Mouse (Mus musculus) MEL (cell line): Measurements from ENCODE around the gene Trio. TPM values are rescaled to one million over a fixed set of nuclear protein-coding genes. Genes with fewer than 3 reads are reported as not detected.

Experiments used
- DNase-seq: peaks from one replicate; pipeline ENCODE4 v3.0.0; 2011; ENCODE audit warnings: low read depth, low spot score
- H3K27ac ChIP-seq: 2 replicates; pipeline ENCODE4 v1.5.1; 2012; ENCODE audit warnings: low read depth, mild to moderate bottlenecking, control low read depth, low read length, moderate library complexity; ENCODE audit not compliant: control insufficient read depth
- H3K27me3 ChIP-seq, 2 experiments: fragments of 150-350 bp in 1 of 2; sonication (generic) in 1 of 2; 2 replicates each; pipeline ENCODE4 v1.6.1; 2012; ENCODE audit warnings: low read length in 2 of 2, mild to moderate bottlenecking in 2 of 2, improper control_type of control experiment in 1 of 2, moderate library complexity in 1 of 2; ENCODE audit not compliant: insufficient read depth in 2 of 2, control insufficient read depth in 1 of 2
- H3K36me3 ChIP-seq, 2 experiments: 2 replicates each; pipeline ENCODE4 v1.6.1; 2012 to 2014; ENCODE audit warnings: low read length in 2 of 2, improper control_type of control experiment in 1 of 2, inconsistent platforms in 1 of 2, mild to moderate bottlenecking in 1 of 2; ENCODE audit not compliant: insufficient read depth in 2 of 2, control insufficient read depth in 1 of 2
- H3K4me1 ChIP-seq, 2 experiments: fragments of 150-350 bp in 1 of 2; sonication (generic) in 1 of 2; 2 replicates each; pipeline ENCODE4 v1.6.1; 2012; ENCODE audit warnings: low read length in 2 of 2, improper control_type of control experiment in 1 of 2, mild to moderate bottlenecking in 1 of 2; ENCODE audit not compliant: insufficient read depth in 2 of 2, control insufficient read depth in 1 of 2
- H3K4me3 ChIP-seq, 2 experiments: fragments of 150-350 bp in 1 of 2; sonication (generic) in 1 of 2; 2 replicates each; pipeline ENCODE4 v1.5.1; 2012; ENCODE audit warnings: low read depth in 2 of 2, low read length in 2 of 2, mild to moderate bottlenecking in 2 of 2, moderate library complexity in 2 of 2, control low read depth in 1 of 2, improper control_type of control experiment in 1 of 2; ENCODE audit not compliant: control insufficient read depth in 1 of 2, insufficient read depth in 1 of 2
- H3K79me2 ChIP-seq: 2 replicates; pipeline ENCODE4 v1.6.1; 2012; ENCODE audit warnings: mild to moderate bottlenecking, low read length, moderate library complexity; ENCODE audit not compliant: control insufficient read depth, poor library complexity, insufficient read depth
- H3K9ac ChIP-seq: 2 replicates; pipeline ENCODE4 v1.6.1; 2012; ENCODE audit warnings: low read depth, mild to moderate bottlenecking, control low read depth, low read length, moderate library complexity; ENCODE audit not compliant: control insufficient read depth, poor library complexity, severe bottlenecking
- H3K9me3 ChIP-seq: fragments of 150-350 bp; sonication (generic); replicated peaks from 2 replicates; pipeline ENCODE4 v1.6.1; 2012; ENCODE audit warnings: mild to moderate bottlenecking, low read length, improper control_type of control experiment, moderate library complexity; ENCODE audit not compliant: insufficient read depth
- BHLHE40 ChIP-seq: IDR thresholded peaks from 2 replicates; pipeline ENCODE4 v1.6.1; 2012; ENCODE audit warnings: low read depth, mild to moderate bottlenecking, inconsistent platforms, low read length, improper control_type of control experiment, borderline replicate concordance
- CHD1 ChIP-seq: IDR thresholded peaks from 2 replicates; pipeline ENCODE4 v1.6.1; 2012; ENCODE audit warnings: low read depth, mild to moderate bottlenecking, inconsistent platforms, low read length, improper control_type of control experiment
- CTCF ChIP-seq, 3 experiments: IDR thresholded peaks in 2 of 3; conservative IDR thresholded peaks in 1 of 3; 2 replicates each; pipeline ENCODE4 v1.5.1; 2011 to 2012; ENCODE audit warnings: low read length in 3 of 3, low read depth in 2 of 3, mild to moderate bottlenecking in 2 of 3, improper control_type of control experiment in 1 of 3, inconsistent platforms in 1 of 3, mixed read lengths in 1 of 3, moderate library complexity in 1 of 3; ENCODE audit not compliant: control insufficient read depth in 1 of 3, insufficient read depth in 1 of 3, poor library complexity in 1 of 3, severe bottlenecking in 1 of 3
- EP300 ChIP-seq, 2 experiments: IDR thresholded peaks; 2 replicates each; pipeline ENCODE4 v1.6.1; 2011; ENCODE audit warnings: improper control_type of control experiment in 2 of 2, low read length in 2 of 2, low read depth in 1 of 2, mild to moderate bottlenecking in 1 of 2
- ETS1 ChIP-seq: IDR thresholded peaks from 2 replicates; pipeline ENCODE4 v1.6.1; 2012; ENCODE audit warnings: low read depth, mild to moderate bottlenecking, inconsistent platforms, low read length, improper control_type of control experiment, moderate library complexity
- GABPA ChIP-seq: IDR thresholded peaks from 2 replicates; pipeline ENCODE4 v1.6.1; 2012; ENCODE audit warnings: low read depth, mild to moderate bottlenecking, inconsistent platforms, low read length, improper control_type of control experiment, moderate library complexity
- JUND ChIP-seq: IDR thresholded peaks from 2 replicates; pipeline ENCODE4 v1.6.1; 2011; ENCODE audit warnings: low read depth, mild to moderate bottlenecking, improper control_type of control experiment, low read length
- MAX ChIP-seq: IDR thresholded peaks from 2 replicates; pipeline ENCODE4 v1.6.1; 2011; ENCODE audit warnings: low read length, improper control_type of control experiment
- MEF2A ChIP-seq: IDR thresholded peaks from 2 replicates; pipeline ENCODE4 v1.6.1; 2014; ENCODE audit warnings: low read depth, mild to moderate bottlenecking, inconsistent platforms, low read length, improper control_type of control experiment; ENCODE audit not compliant: poor library complexity, insufficient replicate concordance, severe bottlenecking; ENCODE audit errors: extremely low read depth
- MXI1 ChIP-seq: IDR thresholded peaks from 2 replicates; pipeline ENCODE4 v1.6.1; 2011; ENCODE audit warnings: mild to moderate bottlenecking, low read depth, low read length, improper control_type of control experiment
- NELFE ChIP-seq: IDR thresholded peaks from 2 replicates; pipeline ENCODE4 v1.6.1; 2011; ENCODE audit warnings: low read depth, low read length, improper control_type of control experiment
- NRF1 ChIP-seq: IDR thresholded peaks from 2 replicates; pipeline ENCODE4 v1.6.1; 2014; ENCODE audit warnings: low read depth, mild to moderate bottlenecking, inconsistent platforms, low read length, improper control_type of control experiment, moderate library complexity; ENCODE audit not compliant: poor library complexity, insufficient read depth, severe bottlenecking
- POLR2AphosphoS2 ChIP-seq: IDR thresholded peaks from 2 replicates; pipeline ENCODE4 v1.6.1; 2011; ENCODE audit warnings: low read length, improper control_type of control experiment
- POLR2AphosphoS5 ChIP-seq: IDR thresholded peaks from 2 replicates; pipeline ENCODE4 v1.6.1; 2012; ENCODE audit warnings: low read depth, borderline replicate concordance, mild to moderate bottlenecking, inconsistent platforms, low read length, moderate library complexity, mixed read lengths
- RAD21 ChIP-seq: IDR thresholded peaks from 2 replicates; pipeline ENCODE4 v1.6.1; 2011; ENCODE audit warnings: mild to moderate bottlenecking, low read depth, low read length, improper control_type of control experiment
- RCOR1 ChIP-seq: IDR thresholded peaks from 2 replicates; pipeline ENCODE4 v1.6.1; 2012; ENCODE audit warnings: low read depth, mild to moderate bottlenecking, inconsistent platforms, low read length, improper control_type of control experiment
- SIN3A ChIP-seq: IDR thresholded peaks from 2 replicates; pipeline ENCODE4 v1.6.1; 2012; ENCODE audit warnings: low read length, improper control_type of control experiment, inconsistent platforms
- SMC3 ChIP-seq: IDR thresholded peaks from 2 replicates; pipeline ENCODE4 v1.6.1; 2011; ENCODE audit warnings: low read depth, low read length, improper control_type of control experiment
- TAL1 ChIP-seq: IDR thresholded peaks from 2 replicates; pipeline ENCODE4 v1.6.1; 2012; ENCODE audit warnings: mild to moderate bottlenecking, inconsistent platforms, low read length, moderate library complexity, mixed read lengths
- UBTF ChIP-seq: IDR thresholded peaks from 2 replicates; pipeline ENCODE4 v1.6.1; 2012; ENCODE audit warnings: low read depth, mild to moderate bottlenecking, inconsistent platforms, low read length, improper control_type of control experiment, moderate library complexity, borderline replicate concordance; ENCODE audit not compliant: insufficient read depth
- ZC3H11A ChIP-seq: IDR thresholded peaks from 2 replicates; pipeline ENCODE4 v1.6.1; 2012; ENCODE audit warnings: low read depth, mild to moderate bottlenecking, inconsistent platforms, low read length, improper control_type of control experiment
- ZKSCAN1 ChIP-seq: IDR thresholded peaks from 2 replicates; pipeline ENCODE4 v1.6.1; 2012; ENCODE audit warnings: low read depth, mild to moderate bottlenecking, inconsistent platforms, low read length, improper control_type of control experiment, moderate library complexity
- ZMIZ1 ChIP-seq: IDR thresholded peaks from 2 replicates; pipeline ENCODE4 v1.6.1; 2012; ENCODE audit warnings: low read depth, mild to moderate bottlenecking, inconsistent platforms, low read length, improper control_type of control experiment, moderate library complexity
- polyA plus RNA-seq, 2 experiments: library from polyadenylated mRNA; stranded (reverse) in 1 of 2; unstranded in 1 of 2; fragments of >175 nt in 1 of 2; fragments of >200 nt in 1 of 2; gene quantifications; 2 replicates each; pipeline versions ENCODE4 v1.2.1 to v1.2.4; 2012; ENCODE audit warnings: low replicate concordance in 2 of 2, low read depth in 1 of 2; ENCODE audit not compliant: insufficient read length in 2 of 2, insufficient read depth in 1 of 2, missing spikeins in 1 of 2
- total RNA-seq: library from RNA; depleted of rRNA; stranded (reverse); fragments of 300-350 nt; gene quantifications from 2 replicates; pipeline ENCODE4 v1.2.3, GENCODE M21; 2012

Gene Trio
- total and polyA plus RNA-seq, 3 experiments, result 0.91 to 1.1 TPM; not detected in 1

- Histone ChIP-seq H3K27ac (no peak overlapping the region), H3K36me3 (no peaks in the 10 kb centered on the region), H3K4me1 (no peaks in the 10 kb centered on the region), H3K27me3 (no peaks in the 10 kb centered on the region), H3K9me3 (no peaks in the 10 kb centered on the region), H3K9ac (no peak overlapping the region), H3K4me3 (no peak overlapping the region), H3K79me2 (no peaks in the 10 kb centered on the region)
- no peak for TF ChIP-seq NELFE
- TF ChIP-seq SMC3, result no peak
- no peak for TF ChIP-seq CHD1
- no peak for TF ChIP-seq MEF2A
- no peak for TF ChIP-seq NRF1
- TF ChIP-seq ZC3H11A, result no peak
- no peak for TF ChIP-seq JUND
- TF ChIP-seq TAL1, result no peak
- no peak for TF ChIP-seq GABPA
- TF ChIP-seq CTCF (IDR thresholded peaks at IDR 0.05 in 2 of 3, conservative IDR thresholded peaks at IDR 0.05 in 1 of 3; ENCODE audit: control insufficient read depth in 1 of 3, insufficient read depth in 1 of 3, low read depth in 2 of 3, low read length in 3 of 3, poor library complexity in 1 of 3, severe bottlenecking in 1 of 3), result no peak
- TF ChIP-seq BHLHE40, result no peak
- TF ChIP-seq MXI1, result no peak
- no peak for TF ChIP-seq SIN3A
- no peak for TF ChIP-seq UBTF
- TF ChIP-seq RCOR1, result no peak
- no peak for TF ChIP-seq ZKSCAN1
- no peak for TF ChIP-seq MAX
- TF ChIP-seq ZMIZ1, result no peak
- TF ChIP-seq POLR2AphosphoS2, result no peak
- DNase-seq, result no peak
Measured at GRCm38 (mm10) chr15:28064081-28064732, 38.6 kb upstream of the Trio start.

- Histone ChIP-seq H3K36me3 (no peaks in the 10 kb centered on the region), H3K79me2 (no peaks in the 10 kb centered on the region), H3K4me3 (no peak overlapping the region), H3K9me3 (no peaks in the 10 kb centered on the region), H3K4me1 (no peaks in the 10 kb centered on the region), H3K9ac (no peak overlapping the region), H3K27ac (no peak overlapping the region), H3K27me3 (no peaks in the 10 kb centered on the region)
- TF ChIP-seq EP300 (IDR thresholded peaks at IDR 0.05; ENCODE audit: low read depth in 1 of 2, low read length in 2 of 2), result no peak
- no peak for TF ChIP-seq ETS1
- TF ChIP-seq POLR2AphosphoS5, result no peak
- TF ChIP-seq RCOR1, result no peak
- no peak for TF ChIP-seq SMC3
- no peak for TF ChIP-seq JUND
- no peak for TF ChIP-seq NRF1
- no peak for TF ChIP-seq RAD21
- no peak for TF ChIP-seq CHD1
- DNase-seq, result no peak
Measured at GRCm38 (mm10) chr15:28063466-28063865, 37.8 kb upstream of the Trio start.
